Comparison of ENCODE assay signal across 9 mouse cellular contexts in genomic region chr5:115231552-115232120, GRCm38 (mm10). TPM values are rescaled to one million over a fixed set of nuclear protein-coding genes. Genes with fewer than 3 reads are reported as not detected.
DNase-seq lines count a peak whose midpoint lies in the region; ATAC-seq and TF ChIP-seq lines count a peak whose summit lies in the region.
"Had no signal": no experiment of that assay in that cellular context is flagged by ENCODE, and none has a peak within 500 bp of the region (broad histone marks: within the 10 kb centered on the region; RNA-seq: fewer than 3 reads in every experiment).

No protein-coding gene starts in this region.

- no peak for TF ChIP-seq CTCF in heart, postnatal 0 days (IDR thresholded peaks at IDR 0.05; ENCODE audit: low read depth)
- no peak for TF ChIP-seq CTCF in lung, postnatal 0 days (IDR thresholded peaks at IDR 0.05)

- no peak overlapping the region for H3K4me3 ChIP-seq in embryonic facial prominence, embryonic 12.5 days
- H3K4me3 ChIP-seq in embryonic facial prominence, embryonic 10.5 days: no peak overlapping the region
- H3K4me3 ChIP-seq in heart, postnatal 0 days (ENCODE audit: low read depth, low read length): no peak overlapping the region
- no peak overlapping the region for H3K4me3 ChIP-seq in lung, embryonic 15.5 days
- H3K4me3 ChIP-seq in lung, postnatal 0 days (ENCODE audit: low read depth, low read length): no peak overlapping the region
- H3K4me3 ChIP-seq in limb, embryonic 13.5 days: no peak overlapping the region

- no peak overlapping the region for H3K27ac ChIP-seq in embryonic facial prominence, embryonic 12.5 days
- H3K27ac ChIP-seq in embryonic facial prominence, embryonic 10.5 days (replicated peaks): no peak overlapping the region
- no peak overlapping the region for H3K27ac ChIP-seq in heart, postnatal 0 days (ENCODE audit: low read depth)
- H3K27ac ChIP-seq in lung, embryonic 15.5 days: no peak overlapping the region
- H3K27ac ChIP-seq in lung, postnatal 0 days (ENCODE audit: low read length): no peak overlapping the region
- no peak overlapping the region; the same call in 1 of the 2 replicates for H3K27ac ChIP-seq in limb, embryonic 13.5 days

- H3K4me2 ChIP-seq in embryonic facial prominence, embryonic 12.5 days (replicated peaks): peak overlapping the region; percentile 21; the same call in 1 of the 2 replicates
- H3K4me2 ChIP-seq in heart, postnatal 0 days (ENCODE audit: low read depth, low read length): peak overlapping the region; percentile 0; the same call in 1 of the 2 replicates
- H3K4me2 ChIP-seq in lung, embryonic 15.5 days: peak overlapping the region; percentile 12; the same call in 1 of the 2 replicates
- H3K4me2 ChIP-seq in lung, postnatal 0 days (replicated peaks; ENCODE audit: low read depth, low read length): no peak overlapping the region
- H3K4me2 ChIP-seq in limb, embryonic 13.5 days (replicated peaks): peak overlapping the region; percentile 16

- H3K4me1 ChIP-seq in embryonic facial prominence, embryonic 12.5 days: no peaks in the 10 kb centered on the region
- H3K4me1 ChIP-seq in embryonic facial prominence, embryonic 10.5 days: peaks cover 18% of the 10 kb centered on the region
- H3K4me1 ChIP-seq in heart, postnatal 0 days (ENCODE audit: control insufficient read depth, insufficient read depth): no peaks in the 10 kb centered on the region
- H3K4me1 ChIP-seq in lung, embryonic 15.5 days: peaks cover 7% of the 10 kb centered on the region
- no peaks in the 10 kb centered on the region for H3K4me1 ChIP-seq in lung, postnatal 0 days (ENCODE audit: insufficient read depth, low read depth, low read length)
- H3K4me1 ChIP-seq in limb, embryonic 13.5 days: peaks cover 20% of the 10 kb centered on the region

- WGBS in embryonic facial prominence, embryonic 12.5 days: 36% methylated on average over 16 of the region's 16 CpGs
- 51% methylated on average over 16 of the region's 16 CpGs for WGBS in embryonic facial prominence, embryonic 10.5 days
- 48% methylated on average over 16 of the region's 16 CpGs for WGBS in heart, postnatal 0 days
- WGBS in lung, embryonic 15.5 days: 43% methylated on average over 16 of the region's 16 CpGs
- WGBS in lung, postnatal 0 days: 32% methylated on average over 16 of the region's 16 CpGs
- WGBS in limb, embryonic 13.5 days: 37% methylated on average over 16 of the region's 16 CpGs

- no peak for ATAC-seq in embryonic facial prominence, embryonic 12.5 days (ENCODE audit: insufficient number of reproducible peaks, insufficient read depth, low FRiP score, low TSS enrichment)
- no peak for ATAC-seq in heart, postnatal 0 days (ENCODE audit: insufficient read depth, low read depth)
- no peak for ATAC-seq in lung, embryonic 15.5 days (ENCODE audit: borderline replicate concordance, extremely low read depth, low FRiP score, low TSS enrichment)
- no peak for ATAC-seq in lung, postnatal 0 days
- ATAC-seq in limb, embryonic 13.5 days (ENCODE audit: low FRiP score, low read depth): no peak

- peaks cover 15% of the 10 kb centered on the region for H3K27me3 ChIP-seq in embryonic facial prominence, embryonic 12.5 days
- peaks cover 45% of the 10 kb centered on the region for H3K27me3 ChIP-seq in embryonic facial prominence, embryonic 10.5 days (replicated peaks; ENCODE audit: low read depth, poor library complexity, severe bottlenecking)
- H3K27me3 ChIP-seq in heart, postnatal 0 days (ENCODE audit: control insufficient read depth, insufficient read depth, low read length): no peaks in the 10 kb centered on the region
- peaks cover 17% of the 10 kb centered on the region for H3K27me3 ChIP-seq in lung, embryonic 15.5 days
- no peaks in the 10 kb centered on the region for H3K27me3 ChIP-seq in lung, postnatal 0 days (replicated peaks; ENCODE audit: insufficient read depth, low read length)
- peaks cover 17% of the 10 kb centered on the region for H3K27me3 ChIP-seq in limb, embryonic 13.5 days

- no peaks in the 10 kb centered on the region for H3K36me3 ChIP-seq in embryonic facial prominence, embryonic 12.5 days
- H3K36me3 ChIP-seq in embryonic facial prominence, embryonic 10.5 days (replicated peaks): no peaks in the 10 kb centered on the region
- no peaks in the 10 kb centered on the region for H3K36me3 ChIP-seq in heart, postnatal 0 days (replicated peaks; ENCODE audit: control insufficient read depth, insufficient read depth, low read length)
- H3K36me3 ChIP-seq in lung, embryonic 15.5 days: no peaks in the 10 kb centered on the region
- H3K36me3 ChIP-seq in lung, postnatal 0 days (ENCODE audit: insufficient read depth, low read length): no peaks in the 10 kb centered on the region
- no peaks in the 10 kb centered on the region for H3K36me3 ChIP-seq in limb, embryonic 13.5 days

- no peaks in the 10 kb centered on the region for H3K9me3 ChIP-seq in embryonic facial prominence, embryonic 12.5 days
- no peaks in the 10 kb centered on the region for H3K9me3 ChIP-seq in embryonic facial prominence, embryonic 10.5 days
- H3K9me3 ChIP-seq in heart, postnatal 0 days (replicated peaks; ENCODE audit: control insufficient read depth, low read length): no peaks in the 10 kb centered on the region
- H3K9me3 ChIP-seq in lung, embryonic 15.5 days: no peaks in the 10 kb centered on the region
- H3K9me3 ChIP-seq in lung, postnatal 0 days (ENCODE audit: low read length): no peaks in the 10 kb centered on the region
- no peaks in the 10 kb centered on the region for H3K9me3 ChIP-seq in limb, embryonic 13.5 days

- H3K9ac ChIP-seq in embryonic facial prominence, embryonic 12.5 days: no peak overlapping the region
- H3K9ac ChIP-seq in heart, postnatal 0 days (replicated peaks; ENCODE audit: low read depth, low read length): no peak overlapping the region
- H3K9ac ChIP-seq in lung, embryonic 15.5 days: no peak overlapping the region
- H3K9ac ChIP-seq in lung, postnatal 0 days (replicated peaks; ENCODE audit: low read depth): no peak overlapping the region
- H3K9ac ChIP-seq in limb, embryonic 13.5 days: no peak overlapping the region; the same call in 1 of the 2 replicates

- no peak for DNase-seq in embryonic facial prominence, embryonic 10.5 days (ENCODE audit: low spot score)
- no peak for DNase-seq in heart, postnatal 0 days (ENCODE audit: low spot score)
- no peak for DNase-seq in heart, adult 8-10 months (ENCODE audit: low spot score)
- no peak for DNase-seq in lung, postnatal 0 days (ENCODE audit: low spot score)
- DNase-seq in spleen, postnatal 4 days (ENCODE audit: low spot score in 2 of 2): no peak
- DNase-seq: cerebellum, adult 9-10 months had no signal

- no peak for TF ChIP-seq EP300 in heart, postnatal 0 days (IDR thresholded peaks at IDR 0.05; ENCODE audit: low read depth)
- TF ChIP-seq EP300 in lung, postnatal 0 days (IDR thresholded peaks at IDR 0.05): no peak

RNA-seq across cellular contexts. Expression of gene Pop5, which starts 4.0 kb away (rescaled TPM):
- 82.1 and 93.4 TPM in 2 replicates for polyA plus RNA-seq in embryonic facial prominence, embryonic 12.5 days (2016; fragmentation: Nextera tagmentation; extraction: Ambion mirVana)
- polyA plus RNA-seq in embryonic facial prominence, embryonic 10.5 days (2016; fragmentation: Nextera tagmentation; extraction: Ambion mirVana): 114 and 122 TPM in 2 replicates
- 41.1 and 71.6 TPM in 2 replicates for total RNA-seq in heart, postnatal 0 days (2014; rRNA removed; ENCODE audit: low replicate concordance)
- polyA plus RNA-seq in heart, postnatal 0 days (2015; fragmentation: Nextera tagmentation; extraction: Ambion mirVana): 57.9 and 65.9 TPM in 2 replicates
- total RNA-seq in heart, adult 8-10 months (2022): 10 to 100 TPM; 26.6 to 35.1 (median 32.8) TPM
- 105 and 112 TPM in 2 replicates for polyA plus RNA-seq in lung, embryonic 15.5 days (2015; fragmentation: Nextera tagmentation; extraction: Ambion mirVana)
- 77.6 and 78.8 TPM in 2 replicates for polyA plus RNA-seq in lung, postnatal 0 days (2015; fragmentation: Nextera tagmentation; extraction: Ambion mirVana)
- polyA plus RNA-seq in limb, embryonic 13.5 days (2015; fragmentation: Nextera tagmentation; extraction: Ambion mirVana): 83.6 and 93.9 TPM in 2 replicates

RNA-seq across cellular contexts. Expression of gene Cabp1, which starts 37.5 kb away (rescaled TPM):
- polyA plus RNA-seq in embryonic facial prominence, embryonic 12.5 days (2016; fragmentation: Nextera tagmentation; extraction: Ambion mirVana): 2.6 and 4.7 TPM in 2 replicates
- 1.3 and 1.4 TPM in 2 replicates for polyA plus RNA-seq in embryonic facial prominence, embryonic 10.5 days (2016; fragmentation: Nextera tagmentation; extraction: Ambion mirVana)
- total RNA-seq in heart, postnatal 0 days (2014; rRNA removed; ENCODE audit: low replicate concordance): 0.39 and 4.1 TPM in 2 replicates
- 0.78 and 0.96 TPM in 2 replicates for polyA plus RNA-seq in heart, postnatal 0 days (2015; fragmentation: Nextera tagmentation; extraction: Ambion mirVana)
- 1 to 10 TPM; 1.7 to 2.6 (median 1.9) TPM for total RNA-seq in heart, adult 8-10 months (2022)
- polyA plus RNA-seq in lung, embryonic 15.5 days (2015; fragmentation: Nextera tagmentation; extraction: Ambion mirVana): 1.4 and 2.1 TPM in 2 replicates
- polyA plus RNA-seq in lung, postnatal 0 days (2015; fragmentation: Nextera tagmentation; extraction: Ambion mirVana): 0.90 and 1.1 TPM in 2 replicates
- polyA plus RNA-seq in limb, embryonic 13.5 days (2015; fragmentation: Nextera tagmentation; extraction: Ambion mirVana): 0.75 and 0.91 TPM in 2 replicates

RNA-seq across cellular contexts. Expression of gene Rnf10, which starts 41.1 kb away (rescaled TPM):
- 184 and 187 TPM in 2 replicates for polyA plus RNA-seq in embryonic facial prominence, embryonic 12.5 days (2016; fragmentation: Nextera tagmentation; extraction: Ambion mirVana)
- 129 and 138 TPM in 2 replicates for polyA plus RNA-seq in embryonic facial prominence, embryonic 10.5 days (2016; fragmentation: Nextera tagmentation; extraction: Ambion mirVana)
- 76.0 and 82.4 TPM in 2 replicates for total RNA-seq in heart, postnatal 0 days (2014; rRNA removed; ENCODE audit: low replicate concordance)
- 104 and 105 TPM in 2 replicates for polyA plus RNA-seq in heart, postnatal 0 days (2015; fragmentation: Nextera tagmentation; extraction: Ambion mirVana)
- total RNA-seq in heart, adult 8-10 months (2022): 100 to 1,000 TPM; 355 to 414 (median 370) TPM
- polyA plus RNA-seq in lung, embryonic 15.5 days (2015; fragmentation: Nextera tagmentation; extraction: Ambion mirVana): 141 and 150 TPM in 2 replicates
- 98.5 and 104 TPM in 2 replicates for polyA plus RNA-seq in lung, postnatal 0 days (2015; fragmentation: Nextera tagmentation; extraction: Ambion mirVana)
- polyA plus RNA-seq in limb, embryonic 13.5 days (2015; fragmentation: Nextera tagmentation; extraction: Ambion mirVana): 141 and 144 TPM in 2 replicates

RNA-seq across cellular contexts. Expression of gene Coq5, which starts 47.8 kb away (rescaled TPM):
- 45.5 and 46.2 TPM in 2 replicates for polyA plus RNA-seq in embryonic facial prominence, embryonic 12.5 days (2016; fragmentation: Nextera tagmentation; extraction: Ambion mirVana)
- 52.2 and 55.9 TPM in 2 replicates for polyA plus RNA-seq in embryonic facial prominence, embryonic 10.5 days (2016; fragmentation: Nextera tagmentation; extraction: Ambion mirVana)
- total RNA-seq in heart, postnatal 0 days (2014; rRNA removed; ENCODE audit: low replicate concordance): 74.1 and 82.7 TPM in 2 replicates
- 111 and 116 TPM in 2 replicates for polyA plus RNA-seq in heart, postnatal 0 days (2015; fragmentation: Nextera tagmentation; extraction: Ambion mirVana)
- total RNA-seq in heart, adult 8-10 months (2022): 100 to 1,000 TPM; 138 to 171 (median 161) TPM
- polyA plus RNA-seq in lung, embryonic 15.5 days (2015; fragmentation: Nextera tagmentation; extraction: Ambion mirVana): 37.6 and 40.4 TPM in 2 replicates
- polyA plus RNA-seq in lung, postnatal 0 days (2015; fragmentation: Nextera tagmentation; extraction: Ambion mirVana): 18.9 and 19.4 TPM in 2 replicates
- polyA plus RNA-seq in limb, embryonic 13.5 days (2015; fragmentation: Nextera tagmentation; extraction: Ambion mirVana): 41.8 and 43.6 TPM in 2 replicates
